Mouse (Mus musculus) bone marrow macrophage, adult 2 months (primary cell): Measurements from ENCODE around the gene Ddx39.

Experiments
- CTCF ChIP-seq: IDR thresholded peaks from 2 replicates; pipeline ENCODE4 v1.5.1; 2012; ENCODE audit warnings: low read depth, mild to moderate bottlenecking, low read length, moderate library complexity
- POLR2A ChIP-seq: IDR thresholded peaks from 2 replicates; pipeline ENCODE4 v1.6.1; 2012; ENCODE audit warnings: mild to moderate bottlenecking, low read depth, low read length, borderline replicate concordance

- TF ChIP-seq CTCF (no peak; the same call in 1 of the 2 replicates), POLR2A (0 out of 2 replicates have a peak, but pooled peaks have one; percentile 24)
These were observed 21.3 kb upstream of the Ddx39 start for GRCm38 (mm10) chr8:83693609-83694236.
